Mouse (Mus musculus) G1E (cell line): ENCODE measurements at regions not wholly inside any gene's neighbourhood (a gene's known extent, or its start where the extent isn't known, plus 50 kb on each side); places are given as distances from the start of the nearest gene placed in this dataset.

Experiments used
- CTCF ChIP-seq: IDR thresholded peaks from 2 replicates; pipeline ENCODE4 v1.5.1; 2012; ENCODE audit warnings: low read depth, low read length, inconsistent platforms, mixed read lengths
- GATA1 ChIP-seq: IDR thresholded peaks from 2 replicates; pipeline ENCODE4 v1.6.1; 2012; ENCODE audit warnings: borderline replicate concordance, low read length, inconsistent platforms, mixed read lengths
- GATA2 ChIP-seq: IDR thresholded peaks from 2 replicates; pipeline ENCODE4 v1.6.1; 2012; ENCODE audit warnings: low read depth, low read length, inconsistent platforms, borderline replicate concordance
- POLR2AphosphoS5 ChIP-seq: IDR thresholded peaks from 2 replicates; pipeline ENCODE4 v1.6.1; 2012; ENCODE audit warnings: low read depth, low read length, inconsistent platforms; ENCODE audit not compliant: insufficient replicate concordance

DNA sequence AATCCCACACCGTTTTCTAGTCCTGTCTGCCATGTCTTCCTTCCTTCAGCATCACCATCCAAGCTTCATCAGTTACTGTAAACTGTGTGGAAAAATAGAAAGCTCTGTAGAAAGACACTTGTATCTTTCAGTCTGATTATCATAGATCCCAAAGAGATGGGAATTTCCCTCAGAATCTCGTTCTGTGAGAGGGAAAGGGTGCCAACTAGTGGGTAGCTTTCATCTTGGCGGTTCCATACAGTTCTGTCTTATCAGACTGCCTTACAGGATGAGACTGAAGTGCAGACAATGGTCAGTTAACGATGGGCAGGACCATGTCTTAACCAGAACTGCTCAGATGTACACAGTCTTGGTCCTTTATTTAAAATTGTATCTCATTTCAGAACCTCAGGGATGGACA is 243.9 kb downstream of the Gadd45g start:
- TF ChIP-seq CTCF: no peak
- no peak for TF ChIP-seq GATA1
- TF ChIP-seq GATA2: no peak
- no peak for TF ChIP-seq POLR2AphosphoS5
